Mouse (Mus musculus) kidney, postnatal 14 days (tissue): ENCODE data around the gene Cd300lf.

Experiments used
- DNase-seq: peaks from one replicate; pipeline ENCODE4 v3.0.0; 2022; ENCODE audit warnings: mixed read lengths

Gene Cd300lf

GRCm38 (mm10) chr11:115075407-115075806 lies 58.4 kb downstream of the Cd300lf start:
- DNase-seq, result no peak

GRCm38 (mm10) chr11:115073002-115073401 lies 60.8 kb downstream of the Cd300lf start:
- no peak for DNase-seq

DNA sequence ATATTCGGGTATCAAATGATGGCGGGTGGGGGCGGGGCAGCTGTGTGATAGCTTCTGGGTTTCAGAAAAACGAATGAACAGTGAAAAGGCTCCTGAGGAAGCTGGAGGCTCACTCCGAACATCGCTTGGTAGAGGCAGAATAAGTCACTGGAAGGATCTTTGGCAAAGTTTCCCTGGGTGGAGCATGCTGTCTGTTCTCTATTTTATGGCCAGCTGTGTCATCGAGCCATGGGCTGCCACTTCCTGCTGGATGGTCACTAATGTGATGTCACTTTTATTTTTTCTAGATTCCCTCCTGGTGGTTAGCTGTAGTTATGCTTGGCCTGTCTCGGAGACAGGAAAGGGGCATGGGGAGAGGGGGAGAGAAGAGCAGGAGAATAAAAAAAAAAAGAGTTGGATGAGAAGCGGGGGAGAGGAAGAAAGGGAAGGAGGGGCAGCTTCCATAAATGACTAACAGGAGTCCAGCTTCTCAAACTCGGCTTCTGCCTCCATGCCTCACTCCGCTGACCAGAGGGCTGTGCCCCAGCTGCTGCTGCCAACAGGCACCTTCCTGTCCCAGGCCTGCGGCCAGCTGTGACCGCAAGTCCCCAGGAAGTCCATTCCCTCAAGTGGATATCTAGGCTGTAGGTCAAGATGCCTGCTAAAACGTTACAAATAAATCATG lies 62.0 kb downstream of the Cd300lf start:
- peak; percentile 55 for DNase-seq

DNA sequence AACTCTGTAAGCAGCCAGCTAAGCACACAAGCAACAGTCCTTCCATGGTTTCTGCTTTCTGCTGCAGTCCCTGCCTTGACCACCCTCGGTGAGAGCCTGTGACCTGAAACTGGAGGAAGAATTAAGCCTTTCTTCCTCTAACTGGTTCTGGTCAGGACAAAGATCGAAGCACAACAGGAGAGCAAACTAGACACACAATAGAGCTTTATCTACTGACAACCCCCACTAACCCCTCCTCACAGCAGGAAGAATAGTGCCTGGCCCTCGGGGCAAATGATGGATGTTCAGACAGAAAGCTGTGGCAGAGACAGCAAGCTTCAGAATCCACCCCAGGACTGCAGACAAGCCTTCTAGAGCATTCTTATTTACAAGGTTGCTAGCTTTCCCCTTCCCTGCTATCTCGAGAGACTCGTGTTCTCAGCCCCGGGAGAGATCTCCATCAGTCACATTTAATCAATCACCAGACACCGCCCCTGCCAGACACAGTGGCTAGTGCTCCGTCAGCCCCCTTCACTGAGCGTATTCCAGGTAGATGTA lies 62.7 kb downstream of the Cd300lf start:
- no peak for DNase-seq

DNA sequence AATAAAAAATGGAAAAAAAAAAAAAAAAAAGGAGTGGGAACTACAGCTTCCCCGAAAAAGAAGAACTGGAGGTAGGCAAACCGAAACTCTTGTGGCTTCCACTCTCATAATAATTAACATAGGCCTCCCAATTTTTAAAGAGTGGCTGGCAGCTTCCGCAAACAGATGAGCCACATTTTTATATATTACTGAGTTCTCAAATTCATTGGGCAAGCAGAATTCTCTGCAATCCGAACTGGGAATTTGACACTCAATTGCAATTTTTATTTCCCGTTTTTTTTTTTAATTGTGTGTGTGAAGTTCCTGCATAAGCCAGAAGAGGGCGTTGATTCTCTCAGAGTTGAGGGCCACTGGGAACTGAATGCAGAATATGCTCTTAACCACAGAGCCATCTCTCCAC lies 67.0 kb downstream of the Cd300lf start:
- DNase-seq, result no peak
